Mouse (Mus musculus): ENCODE results near the gene Fam222a. TPM values are rescaled to one million over a fixed set of nuclear protein-coding genes. Genes with fewer than 3 reads are reported as not detected.

Gene Fam222a
- total RNA-seq, 2 experiments from 2014 or later = 5.2 to 5.3 TPM

DNA sequence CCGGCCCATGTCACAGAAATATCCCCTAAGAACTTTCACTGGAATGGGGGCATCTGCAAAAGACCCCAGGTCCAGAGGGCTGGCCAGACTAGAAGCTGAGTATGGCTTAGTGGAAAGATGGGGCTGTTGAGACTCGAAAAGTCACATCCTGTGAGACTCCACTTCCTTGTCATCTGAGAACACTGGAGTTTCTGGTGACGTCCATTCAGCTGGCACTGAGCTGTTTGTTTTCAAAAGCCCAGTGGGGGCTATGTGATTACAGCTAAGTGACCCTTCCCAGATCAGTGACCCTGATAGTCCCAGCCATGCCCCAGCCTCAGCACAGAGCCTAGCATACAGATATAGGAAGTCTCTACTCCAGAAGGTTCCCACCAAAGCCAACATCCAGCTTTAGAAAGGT, 83.6 kb downstream of the Fam222a start:
- DNase-seq (ENCODE audit: low spot score in 2 of 2) = no peak

DNA sequence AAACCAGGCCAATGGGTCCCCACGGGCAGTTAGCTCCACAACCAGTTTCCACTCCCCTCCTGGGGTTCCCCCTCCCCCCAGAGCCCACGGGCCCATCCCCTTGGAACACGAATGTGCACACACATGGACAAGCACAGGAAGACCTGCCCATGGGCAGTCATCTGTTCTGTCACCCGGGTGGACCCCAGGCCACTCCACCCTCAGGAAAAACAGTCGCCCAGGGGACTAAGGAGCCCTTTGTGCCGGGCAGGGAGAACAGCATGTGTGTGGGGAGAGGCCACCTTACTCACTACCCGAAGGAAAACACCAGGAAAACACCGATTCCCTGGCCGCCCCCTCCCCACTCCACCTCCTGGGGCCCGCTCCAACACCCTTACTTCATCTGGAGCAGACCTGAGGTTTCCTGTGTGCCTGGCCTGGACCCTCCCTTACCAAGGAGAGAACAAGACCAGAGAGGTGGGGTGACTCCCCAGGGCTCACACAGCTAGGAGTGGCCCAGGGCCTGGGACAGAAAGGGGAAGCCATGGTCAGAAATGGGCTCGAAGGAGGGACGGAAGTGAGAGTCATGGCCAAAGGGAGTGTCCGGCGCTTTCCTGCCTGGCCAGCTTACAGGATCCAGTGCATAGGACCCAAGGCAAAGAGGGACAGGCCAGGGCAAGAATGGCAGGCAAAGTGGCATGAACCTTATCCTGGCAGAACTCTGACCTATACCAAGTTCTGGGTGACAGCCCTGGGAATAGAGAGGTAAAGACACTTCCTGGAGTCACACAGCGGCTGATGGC, 86.0 kb downstream of the Fam222a start:
- DNase-seq (ENCODE audit: low spot score in 2 of 2) = no peak

GRCm38 (mm10) chr5:114655721-114656120, 87.9 kb downstream of the Fam222a start:
- no peak for DNase-seq (ENCODE audit: low spot score in 2 of 2)

DNA sequence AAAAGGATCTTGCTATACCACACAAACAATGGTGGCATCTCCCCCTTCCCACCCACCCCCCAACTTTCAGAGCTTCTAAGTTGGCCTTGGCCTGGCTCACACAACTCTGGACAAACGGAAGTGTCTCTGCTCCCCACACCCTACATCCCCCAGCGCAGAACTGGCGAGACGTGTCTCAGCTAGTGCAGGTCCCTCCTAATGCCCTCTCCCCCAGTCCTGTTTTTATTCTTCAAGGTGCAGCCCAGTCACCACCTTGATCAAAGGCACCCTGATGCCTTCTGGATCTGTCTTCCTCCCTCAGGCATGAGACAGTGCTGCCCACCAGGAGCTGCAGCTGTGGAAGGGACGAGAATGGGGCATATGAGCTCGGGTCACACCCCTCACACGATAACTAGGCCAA, 88.5 kb downstream of the Fam222a start:
- no peak for DNase-seq (ENCODE audit: low spot score in 2 of 2)

DNA sequence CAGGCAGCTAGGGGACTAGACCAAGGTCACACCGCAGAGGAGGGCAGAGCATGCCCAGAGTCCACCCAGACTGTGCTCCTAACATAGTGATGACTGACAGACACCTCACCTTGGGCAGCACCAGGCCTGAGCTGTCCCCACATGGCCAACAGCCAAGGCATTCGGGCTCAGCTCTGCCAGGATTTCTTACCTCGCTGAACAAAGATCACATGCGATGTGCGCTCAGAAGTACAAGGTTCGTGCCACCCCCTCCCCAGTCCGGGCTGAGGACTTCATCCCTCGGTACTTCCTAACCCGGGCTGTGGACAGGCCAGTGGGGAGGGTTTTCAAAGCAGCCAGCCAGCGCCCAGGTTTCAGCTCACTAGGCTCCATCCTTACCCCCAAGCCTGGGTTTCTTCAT, 89.6 kb downstream of the Fam222a start:
- no peak for DNase-seq (ENCODE audit: low spot score in 2 of 2)

DNA sequence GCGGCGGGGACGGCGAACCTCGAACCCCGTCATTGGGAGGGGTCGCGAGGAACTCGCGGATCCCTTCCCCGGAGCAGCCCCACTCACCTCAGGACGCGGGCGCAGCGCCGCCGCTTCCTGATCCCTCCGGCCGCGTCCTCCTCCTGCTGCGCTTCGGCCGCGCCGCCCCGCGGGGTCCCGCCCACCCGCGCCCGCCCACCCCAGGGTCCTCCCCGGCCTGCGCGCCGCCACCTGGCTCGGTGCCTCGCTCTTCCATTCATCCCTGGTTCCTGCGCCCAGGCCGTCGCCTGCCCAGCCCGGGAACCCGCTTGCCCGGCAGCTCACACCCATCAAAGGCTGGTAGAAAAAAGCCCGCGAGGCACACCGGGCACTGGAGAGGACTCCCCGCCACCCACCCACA, 90.4 kb downstream of the Fam222a start, which contains the start of gene Trpv4:
Gene Trpv4, minus strand, starts transcription at position 167 of the 400 bp plus-strand sequence.
- DNase-seq (ENCODE audit: low spot score in 2 of 2) = no peak

DNA sequence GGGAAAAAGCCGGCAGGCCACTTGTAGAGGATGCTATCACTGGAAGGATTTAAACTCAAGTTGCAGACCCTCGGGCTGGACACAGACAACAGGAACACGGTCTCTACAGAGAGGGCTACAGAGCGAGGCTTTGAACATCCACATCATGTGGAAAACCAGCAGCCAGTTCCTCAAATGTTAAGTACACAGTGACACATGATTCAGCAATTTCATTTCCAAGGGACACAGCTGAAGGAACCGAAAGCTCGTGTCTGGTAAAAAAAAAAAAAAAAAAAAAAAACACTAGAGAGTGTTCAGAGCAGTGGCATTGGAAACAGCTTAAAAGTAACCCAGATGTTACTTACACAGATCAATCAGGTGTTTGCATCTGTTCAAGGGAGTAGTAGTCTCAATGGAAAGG, 93.2 kb downstream of the Fam222a start:
- DNase-seq (ENCODE audit: low spot score in 2 of 2) = no peak

Other genes starting within 250 kb of the Fam222a start
- 10 to 100 TPM; 56.9 to 57.8 TPM for gene Kctd10, start 187.5 kb upstream of the Fam222a start, total RNA-seq (2021)
- gene Ube3b, start 187.4 kb upstream of the Fam222a start, total RNA-seq (2021) = 10 to 100 TPM; 76.2 to 79.2 TPM
- gene Mmab, start 124.0 kb upstream of the Fam222a start, total RNA-seq (2021) = 10 to 100 TPM; 21.7 to 22.2 TPM
- 10 to 100 TPM; 25.4 to 27.3 TPM for gene Mvk, start 123.7 kb upstream of the Fam222a start, total RNA-seq (2021)
- 1 to 10 TPM; 1.3 to 2.6 TPM for gene Trpv4, start 90.4 kb downstream of the Fam222a start, total RNA-seq (2021)
- gene Gltp, start 123.0 kb downstream of the Fam222a start, total RNA-seq (2021) = 10 to 100 TPM; 29.8 to 30.7 TPM
- gene Tchp, start 139.7 kb downstream of the Fam222a start, total RNA-seq (2021) = 10 to 100 TPM; 13.0 to 13.3 TPM
- gene Ankrd13a, start 206.7 kb downstream of the Fam222a start, total RNA-seq (2021) = 10 to 100 TPM; 44.5 to 48.1 TPM
- 10 to 100 TPM; 44.5 to 45.6 TPM for gene Git2, start 207.5 kb downstream of the Fam222a start, total RNA-seq (2021)